Mouse (Mus musculus) liver, embryonic 15.5 days (tissue): ENCODE data around the gene Mnat1. TPM values are rescaled to one million over a fixed set of nuclear protein-coding genes. Genes with fewer than 3 reads are reported as not detected.
"Not testable (repeated sequence)": the region's sequence is repeated elsewhere in the genome, so short reads cannot be mapped to it uniquely, and the experiment has no call there.

Experiments
- ATAC-seq: fragments of 200-750 bp; cut with Nextera tagmentation; 2 replicates; pipeline ENCODE4 v1.8.0; 2017; ENCODE audit warnings: moderate number of reproducible peaks, mild to moderate bottlenecking, moderate library complexity; ENCODE audit not compliant: insufficient read depth
- H3K27ac ChIP-seq: fragments of 300-500 bp; sonication (generic); replicated peaks from 2 replicates; pipeline ENCODE4 v1.5.1; 2015; ENCODE audit warnings: mild to moderate bottlenecking, inconsistent platforms
- H3K27me3 ChIP-seq: fragments of 300-500 bp; sonication (generic); 2 replicates; pipeline ENCODE4 v1.6.1; 2015; ENCODE audit warnings: mild to moderate bottlenecking, inconsistent platforms
- H3K36me3 ChIP-seq: fragments of 300-500 bp; sonication (generic); replicated peaks from 2 replicates; pipeline ENCODE4 v1.6.1; 2015; ENCODE audit warnings: moderate library complexity, mild to moderate bottlenecking, inconsistent platforms
- H3K4me1 ChIP-seq: fragments of 300-500 bp; sonication (generic); replicated peaks from 2 replicates; pipeline ENCODE4 v1.6.1; 2015; ENCODE audit warnings: inconsistent platforms
- H3K4me2 ChIP-seq: fragments of 300-500 bp; sonication (generic); 2 replicates; pipeline ENCODE4 v1.6.1; 2015; ENCODE audit warnings: moderate library complexity, mild to moderate bottlenecking, inconsistent platforms
- H3K4me3 ChIP-seq: fragments of 300-500 bp; sonication (generic); replicated peaks from 2 replicates; pipeline ENCODE4 v1.5.1; 2015; ENCODE audit warnings: mild to moderate bottlenecking, inconsistent platforms
- H3K9ac ChIP-seq: fragments of 300-500 bp; sonication (generic); 2 replicates; pipeline ENCODE4 v1.6.1; 2015; ENCODE audit warnings: moderate library complexity, mild to moderate bottlenecking, inconsistent platforms
- H3K9me3 ChIP-seq: fragments of 300-500 bp; sonication (generic); replicated peaks from 2 replicates; pipeline ENCODE4 v1.6.1; 2016; ENCODE audit warnings: inconsistent platforms
- WGBS: fragments of 180-500 bp; shearing (Covaris S2); methylation state at CpG from one replicate; pipeline ENCODE4 v1.1.7; 2015; ENCODE audit warnings: mixed read lengths; ENCODE audit not compliant: insufficient replicate concordance; 5-methylcytosine and 5-hydroxymethylcytosine counted together
- polyA plus RNA-seq: library from polyadenylated mRNA; unstranded; fragments of >200 nt; fragmentation: Nextera tagmentation; extraction: Ambion mirVana; gene quantifications from 2 replicates; pipeline ENCODE4 v1.2.1, GENCODE M21; 2015

Mnat1 gene
- polyA plus RNA-seq, result 7.8 and 8.0 TPM in 2 replicates

DNA sequence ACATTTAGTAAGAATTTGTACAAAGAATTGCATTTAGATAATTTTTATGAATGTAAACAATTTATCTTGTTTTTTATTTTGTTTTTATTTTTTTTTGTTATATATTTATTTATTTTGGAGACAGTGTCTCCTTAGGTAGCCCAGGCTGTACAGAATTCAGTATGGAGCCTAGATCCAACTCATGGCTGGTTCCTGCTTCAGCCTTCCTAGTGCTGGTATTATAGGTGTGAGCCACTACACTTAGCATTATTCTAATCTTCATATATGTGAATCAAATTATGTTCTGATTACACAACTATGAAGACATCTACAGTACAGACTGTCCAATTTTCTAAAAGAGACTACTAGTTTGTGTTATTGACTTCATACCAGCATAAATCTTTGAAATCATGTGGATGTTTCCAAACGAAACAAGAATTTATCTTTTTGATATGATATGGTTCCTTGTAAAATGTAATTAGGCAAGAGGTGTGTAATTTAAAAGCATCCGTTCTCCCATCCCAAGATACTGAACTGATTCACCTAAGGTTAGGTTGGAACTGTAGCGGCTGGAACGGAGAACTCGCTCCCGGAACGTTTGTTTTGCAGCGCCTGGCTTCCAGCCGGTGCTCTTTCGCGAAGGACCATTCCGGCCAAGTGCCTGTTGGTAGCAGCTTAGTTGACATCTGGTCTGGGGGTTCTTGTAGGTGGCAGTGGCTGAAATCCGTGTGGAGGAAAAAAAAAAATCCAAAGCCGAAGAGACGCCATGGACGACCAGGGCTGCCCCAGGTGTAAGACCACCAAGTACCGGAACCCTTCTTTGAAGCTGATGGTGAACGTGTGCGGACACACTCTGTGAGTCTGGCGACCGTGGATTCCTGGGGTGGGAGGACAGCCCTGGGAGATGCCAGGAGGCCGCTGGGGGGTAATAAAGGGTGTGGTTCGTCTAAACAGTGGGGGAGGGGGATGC lies at the start of gene Mnat1:
Mnat1 (plus strand) TSS at position 625 of the 949 bp plus-strand sequence.
- no peaks in the 10 kb centered on the region; the same call in 1 of the 2 replicates for H3K27me3 ChIP-seq
- peak within 1 kb of the TSS; percentile 72 for H3K4me3 ChIP-seq
- no peaks in the 10 kb centered on the region for H3K9me3 ChIP-seq
- H3K4me1 ChIP-seq, result peaks cover 4% of the 10 kb centered on the region; the same call in 1 of the 2 replicates
- 1% methylated on average over 23 of the region's 23 CpGs for WGBS
- peak within 1 kb of the TSS; percentile 62 for H3K4me2 ChIP-seq
- no peaks in the 10 kb centered on the region for H3K36me3 ChIP-seq
- no peak within 1 kb of the TSS for H3K27ac ChIP-seq
- peak; percentile 69 for ATAC-seq
- H3K9ac ChIP-seq, result peak within 1 kb of the TSS; percentile 61

DNA sequence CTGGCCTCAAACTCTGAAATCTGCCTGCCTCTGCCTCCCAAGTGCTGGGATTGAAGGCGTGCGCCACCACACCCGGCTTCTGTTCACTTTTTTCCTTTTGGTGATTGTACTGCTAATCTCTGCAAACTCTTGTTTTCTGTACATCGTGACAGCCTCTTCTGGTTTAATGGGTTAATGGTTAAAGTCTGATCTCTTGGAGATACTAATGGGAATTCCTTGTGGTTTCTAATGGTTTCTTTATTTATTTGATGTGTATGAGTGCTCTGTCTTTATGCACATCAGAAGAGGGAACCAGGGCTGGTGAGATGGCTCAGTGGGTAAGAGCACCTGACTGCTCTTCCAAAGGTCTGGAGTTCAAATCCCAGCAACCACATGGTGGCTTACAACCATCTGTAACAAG lies 41.7 kb upstream of the Mnat1 start:
- not testable (repeated sequence) for ATAC-seq, H3K4me1 ChIP-seq, H3K4me3 ChIP-seq, H3K9ac ChIP-seq, H3K27ac ChIP-seq, H3K36me3 ChIP-seq, H3K9me3 ChIP-seq, H3K27me3 ChIP-seq, H3K4me2 ChIP-seq
- 64% methylated on average over 4 of the region's 4 CpGs for WGBS

DNA sequence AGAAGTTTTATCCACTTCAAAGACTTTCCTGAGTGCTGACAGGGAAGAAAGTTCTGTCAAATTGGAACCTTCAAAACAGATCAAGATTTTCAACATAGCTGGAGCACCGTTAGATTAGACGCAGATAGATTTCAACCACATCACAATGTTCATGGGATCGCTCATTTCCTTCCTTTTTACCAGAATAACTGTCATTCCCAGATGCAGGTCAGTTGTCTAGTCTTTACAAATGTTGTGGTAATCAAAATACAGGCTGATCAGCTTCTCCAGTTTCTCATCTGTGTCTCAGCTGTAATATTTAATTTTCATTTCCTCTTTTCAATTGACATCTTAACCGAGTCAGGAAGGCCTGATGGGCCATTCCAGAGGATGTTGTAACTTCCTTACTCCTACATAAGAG lies 39.7 kb upstream of the Mnat1 start:
- WGBS, result 28% methylated on average over 4 of the region's 4 CpGs

DNA sequence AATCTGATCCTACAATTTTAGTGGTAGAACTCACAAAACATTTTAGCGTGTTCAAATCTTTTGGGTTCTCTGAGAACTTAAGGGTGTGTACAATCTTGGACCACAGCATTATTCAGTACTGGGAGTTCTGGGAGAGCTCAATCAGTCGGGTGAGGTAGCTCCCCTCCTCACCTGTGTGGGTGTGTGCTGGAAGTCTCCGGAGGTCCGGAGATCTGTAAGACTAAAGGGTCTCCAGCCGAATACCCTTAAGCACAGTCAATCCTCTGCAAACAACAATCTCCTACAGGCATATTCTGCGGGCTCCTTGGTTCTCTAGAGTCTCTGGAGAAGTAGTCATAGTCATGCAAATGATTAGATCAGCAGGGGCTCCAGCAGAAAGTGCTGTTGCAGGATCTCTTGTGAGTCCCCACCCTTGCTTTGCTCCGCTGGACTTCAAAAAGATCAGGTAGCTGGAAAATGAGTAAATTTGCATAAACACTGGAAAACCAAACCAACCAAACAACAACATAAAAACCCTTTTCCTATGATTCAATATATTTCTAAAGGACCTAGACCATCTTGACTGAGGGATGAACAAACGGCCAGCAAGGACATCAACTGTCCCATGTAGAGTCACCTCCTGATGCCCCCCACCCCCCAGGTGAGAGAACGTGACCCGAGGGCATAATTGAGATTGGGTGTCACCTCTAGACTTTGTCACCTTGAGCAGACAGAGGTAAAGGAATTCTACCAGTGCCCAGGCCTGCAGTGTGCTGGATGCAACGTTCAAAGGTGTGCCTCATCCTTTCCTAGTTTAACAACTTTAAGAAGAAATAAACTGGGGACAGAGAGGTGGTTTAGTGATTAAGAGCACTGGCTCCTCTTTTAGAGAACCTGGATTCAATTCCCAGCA lies 37.5 kb upstream of the Mnat1 start:
- H3K9me3 ChIP-seq, result no peaks in the 10 kb centered on the region
- H3K36me3 ChIP-seq, result no peaks in the 10 kb centered on the region
- H3K27me3 ChIP-seq, result 0 out of 2 replicates have a peak, but pooled peaks cover 3% of the 10 kb centered on the region
- H3K9ac ChIP-seq, result no peak overlapping the region
- WGBS, result 32% methylated on average over 11 of the region's 11 CpGs
- no peak for ATAC-seq
- H3K4me3 ChIP-seq, result no peak overlapping the region
- no peak overlapping the region for H3K27ac ChIP-seq
- H3K4me1 ChIP-seq, result peaks cover 10% of the 10 kb centered on the region
- no peak overlapping the region for H3K4me2 ChIP-seq

More for the DNA sequence above, 39.7 kb upstream of the Mnat1 start:
- H3K36me3 ChIP-seq, result no peaks in the 10 kb centered on the region
- no peak overlapping the region for H3K27ac ChIP-seq
- H3K27me3 ChIP-seq, result 0 out of 2 replicates have a peak, but pooled peaks cover 3% of the 10 kb centered on the region
- H3K9ac ChIP-seq, result no peak overlapping the region
- H3K4me3 ChIP-seq, result no peak overlapping the region
- no peak for ATAC-seq
- no peak overlapping the region for H3K4me2 ChIP-seq
- no peaks in the 10 kb centered on the region for H3K9me3 ChIP-seq
- H3K4me1 ChIP-seq, result peaks cover 5% of the 10 kb centered on the region

DNA sequence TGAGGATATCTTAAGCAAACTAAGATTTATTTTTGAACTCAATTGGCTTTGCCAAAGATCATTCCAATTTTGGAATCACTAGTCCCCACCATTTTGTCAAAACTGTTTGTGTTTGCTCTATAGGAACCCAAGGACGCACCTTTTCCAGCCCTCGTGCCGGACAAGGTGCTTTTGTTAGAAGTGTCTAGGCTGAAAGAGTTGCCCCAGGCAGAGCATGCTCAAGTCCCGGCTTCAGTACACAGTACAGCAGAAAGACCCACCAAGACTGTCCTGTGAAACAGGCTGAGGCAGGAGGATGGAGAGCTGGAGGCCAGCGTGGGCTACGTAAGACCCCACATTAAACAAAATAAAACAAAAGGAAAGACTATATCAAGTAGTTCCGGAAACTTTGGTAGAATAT lies 36.4 kb upstream of the Mnat1 start:
- Histone ChIP-seq H3K4me3 (no peak overlapping the region), H3K36me3 (no peaks in the 10 kb centered on the region), H3K9me3 (no peaks in the 10 kb centered on the region), H3K27ac (no peak overlapping the region), H3K27me3 (0 out of 2 replicates have a peak, but pooled peaks cover 3% of the 10 kb centered on the region), H3K9ac (no peak overlapping the region), H3K4me1 (peaks cover 12% of the 10 kb centered on the region), H3K4me2 (no peak overlapping the region)
- WGBS, result 75% methylated on average over 7 of the region's 7 CpGs
- ATAC-seq, result no peak

DNA sequence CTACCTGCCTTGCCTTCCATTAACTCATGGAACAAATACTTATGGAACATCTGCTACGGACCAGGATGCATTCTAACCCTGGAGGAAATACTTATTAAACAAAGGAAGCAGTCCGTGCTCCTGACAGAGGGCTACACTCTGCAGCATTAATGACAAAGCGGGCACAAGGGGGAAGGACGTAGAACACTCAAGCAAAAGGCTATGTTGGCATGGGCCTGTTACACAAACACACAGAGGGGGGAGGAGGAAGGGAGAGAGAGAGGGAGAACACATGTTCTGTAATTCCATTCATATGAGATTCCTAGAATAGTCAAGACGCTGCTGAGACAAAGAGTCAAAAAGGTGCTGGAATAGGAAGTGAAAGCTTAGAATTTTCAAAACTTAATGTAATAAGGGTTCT lies 35.0 kb upstream of the Mnat1 start:
- H3K9me3 ChIP-seq, result no peaks in the 10 kb centered on the region
- no peak overlapping the region for H3K4me3 ChIP-seq
- no peak overlapping the region for H3K9ac ChIP-seq
- H3K36me3 ChIP-seq, result no peaks in the 10 kb centered on the region
- H3K27me3 ChIP-seq, result 0 out of 2 replicates have a peak, but pooled peaks cover 3% of the 10 kb centered on the region
- peak overlapping the region; percentile 48 for H3K4me2 ChIP-seq
- WGBS, result 58% methylated on average over 5 of the region's 5 CpGs
- H3K27ac ChIP-seq, result no peak overlapping the region; the same call in 1 of the 2 replicates
- 0 out of 2 replicates have a peak, but pooled peaks have one; percentile 35 for ATAC-seq
- H3K4me1 ChIP-seq, result peaks cover 12% of the 10 kb centered on the region

DNA sequence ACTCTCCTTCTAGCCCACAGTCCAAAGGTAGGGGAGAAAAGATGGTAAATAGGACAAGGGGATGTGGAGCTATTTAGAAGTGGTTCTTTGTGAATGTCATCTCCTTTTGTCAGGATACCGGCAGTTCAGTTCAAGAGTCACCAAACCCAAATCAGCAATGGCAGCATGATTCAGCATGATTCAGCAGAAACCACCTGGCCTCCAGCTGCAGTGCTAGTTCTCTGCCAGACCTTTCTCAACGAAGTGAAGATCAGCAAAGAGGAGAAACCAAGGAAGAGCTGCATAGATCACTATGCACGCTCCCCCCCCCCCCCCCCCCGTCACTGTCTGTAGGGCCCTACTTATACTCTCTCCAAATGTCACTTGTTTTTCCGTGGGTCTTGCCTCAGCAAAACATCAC lies 34.6 kb upstream of the Mnat1 start:
- Histone ChIP-seq H3K4me3 (no peak overlapping the region), H3K9ac (no peak overlapping the region), H3K4me1 (peaks cover 12% of the 10 kb centered on the region), H3K9me3 (no peaks in the 10 kb centered on the region), H3K36me3 (no peaks in the 10 kb centered on the region), H3K4me2 (peak overlapping the region; percentile 48), H3K27me3 (0 out of 2 replicates have a peak, but pooled peaks cover 3% of the 10 kb centered on the region), H3K27ac (no peak overlapping the region; the same call in 1 of the 2 replicates)
- peak; percentile 76 for ATAC-seq
- 12% methylated on average over 5 of the region's 5 CpGs for WGBS

DNA sequence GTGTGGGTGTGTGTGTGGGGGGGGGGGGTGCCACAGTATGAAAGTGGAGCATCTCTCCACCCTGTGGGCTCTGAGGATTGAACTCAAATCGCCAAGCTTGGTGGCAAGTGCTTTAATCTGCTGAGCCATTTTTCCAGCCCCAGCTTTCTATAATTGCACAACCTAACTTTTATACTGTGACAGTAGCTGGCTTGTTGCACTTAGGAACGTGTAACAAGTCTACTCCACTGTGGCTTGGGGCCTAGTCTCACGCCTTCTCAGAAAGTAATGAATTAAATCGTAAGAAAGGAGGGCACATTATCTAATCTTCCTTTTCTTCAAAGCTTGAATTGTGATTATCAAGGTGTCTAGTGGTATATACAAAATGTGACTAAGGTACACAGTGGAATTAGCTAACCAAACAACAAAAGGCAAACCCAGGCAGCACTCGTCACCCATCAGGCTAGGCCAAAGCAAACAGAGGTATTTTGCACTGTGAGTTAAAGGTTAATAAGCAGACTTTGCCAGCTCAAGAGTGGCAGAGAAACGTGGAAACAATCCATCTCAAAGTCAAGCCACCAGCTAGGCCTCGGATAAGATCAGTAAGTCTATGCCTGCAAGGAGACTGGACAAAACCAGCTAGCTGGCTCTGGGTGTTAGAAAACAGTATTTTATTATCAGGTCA lies 32.7 kb upstream of the Mnat1 start:
- 54% methylated on average over 7 of the region's 7 CpGs for WGBS
- peaks cover 12% of the 10 kb centered on the region for H3K4me1 ChIP-seq
- H3K4me2 ChIP-seq, result no peak overlapping the region
- no peaks in the 10 kb centered on the region for H3K36me3 ChIP-seq
- no peak overlapping the region for H3K4me3 ChIP-seq
- H3K9ac ChIP-seq, result no peak overlapping the region
- ATAC-seq, result no peak
- H3K27me3 ChIP-seq, result 0 out of 2 replicates have a peak, but pooled peaks cover 3% of the 10 kb centered on the region
- H3K27ac ChIP-seq, result no peak overlapping the region
- H3K9me3 ChIP-seq, result no peaks in the 10 kb centered on the region

DNA sequence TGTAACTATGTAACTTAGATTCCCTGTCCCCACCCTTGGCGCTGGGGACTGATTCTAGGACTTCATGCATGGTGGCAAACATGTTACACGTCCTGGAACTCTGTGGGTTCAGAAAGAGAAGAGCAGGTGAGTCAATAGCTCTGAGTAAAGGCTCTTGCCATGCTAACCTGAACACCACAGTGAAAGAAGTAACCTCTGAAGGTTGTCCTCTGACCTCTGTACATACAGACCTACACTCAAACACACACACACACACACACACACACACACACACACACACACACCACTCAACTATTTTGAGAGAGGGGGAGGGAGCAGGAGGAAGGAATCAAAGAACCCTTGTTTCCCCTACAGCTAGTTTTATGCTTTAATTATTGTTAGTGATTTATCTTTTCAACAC lies 29.3 kb upstream of the Mnat1 start:
- H3K4me2 ChIP-seq, result no peak overlapping the region
- ATAC-seq, result peak; percentile 37; the same call in 1 of the 2 replicates

DNA sequence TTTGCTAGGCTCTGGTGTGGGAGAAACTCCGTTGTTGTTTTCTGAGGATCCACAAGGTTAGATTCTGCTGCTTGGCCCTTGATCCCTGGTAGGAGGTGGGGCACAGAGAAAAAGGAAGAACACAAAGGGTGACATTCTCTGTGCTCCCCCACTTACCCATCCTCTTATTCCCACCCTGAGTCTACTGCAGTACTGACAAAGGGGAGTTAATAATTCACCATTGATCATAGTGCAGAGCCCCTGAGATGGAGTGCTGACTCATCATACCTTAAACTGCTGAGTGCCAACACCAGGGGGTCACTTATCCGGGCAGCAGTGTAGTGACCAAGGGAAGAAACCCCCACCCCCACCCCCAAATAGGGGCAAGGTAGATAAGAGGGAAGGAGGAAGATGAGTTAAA lies 28.9 kb upstream of the Mnat1 start:
- Histone ChIP-seq H3K4me3 (no peak overlapping the region), H3K27me3 (0 out of 2 replicates have a peak, but pooled peaks cover 6% of the 10 kb centered on the region), H3K27ac (no peak overlapping the region), H3K9ac (no peak overlapping the region), H3K9me3 (no peaks in the 10 kb centered on the region), H3K36me3 (no peaks in the 10 kb centered on the region), H3K4me1 (peaks cover 3% of the 10 kb centered on the region; the same call in 1 of the 2 replicates), H3K4me2 (no peak overlapping the region)
- 47% methylated on average over 2 of the region's 2 CpGs for WGBS
- peak; percentile 22; the same call in 1 of the 2 replicates for ATAC-seq

More for the DNA sequence above, 29.3 kb upstream of the Mnat1 start:
- H3K9me3 ChIP-seq, result no peaks in the 10 kb centered on the region
- H3K4me3 ChIP-seq, result no peak overlapping the region
- no peaks in the 10 kb centered on the region for H3K36me3 ChIP-seq
- no peak overlapping the region for H3K9ac ChIP-seq
- H3K27ac ChIP-seq, result no peak overlapping the region
- peaks cover 3% of the 10 kb centered on the region; the same call in 1 of the 2 replicates for H3K4me1 ChIP-seq
- H3K27me3 ChIP-seq, result 0 out of 2 replicates have a peak, but pooled peaks cover 6% of the 10 kb centered on the region
- WGBS, result 56% methylated on average over 2 of the region's 2 CpGs
